Mouse (Mus musculus): Measurements from ENCODE around the gene Adamtsl1. TPM values are rescaled to one million over a fixed set of nuclear protein-coding genes. Genes with fewer than 3 reads are reported as not detected.

The Adamtsl1 gene
- polyA plus RNA-seq, 1 experiment from 2014 or later: 11.5 TPM

DNA sequence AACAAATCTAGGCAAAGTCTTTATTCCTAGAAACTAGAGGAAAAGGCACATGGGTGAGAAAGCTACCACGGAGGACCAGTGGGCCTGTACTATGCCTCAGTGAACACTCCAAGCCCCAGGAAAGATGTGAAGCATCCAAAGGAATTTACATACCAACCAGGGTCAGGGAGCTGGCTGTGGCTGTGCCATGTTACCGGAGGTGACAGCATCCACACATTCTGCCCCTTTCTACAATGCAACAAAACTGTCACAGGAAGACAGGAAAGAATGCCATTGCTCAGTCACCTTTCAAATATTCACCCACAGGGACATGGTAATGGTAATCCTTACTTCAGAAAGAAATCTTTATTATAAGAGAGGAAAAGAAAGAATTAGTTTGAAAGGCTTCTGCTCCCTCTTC, 859.2 kb downstream of the Adamtsl1 start:
- H3K4me3 ChIP-seq (replicated peaks; ENCODE audit: low read length): no peak overlapping the region
- H3K9me3 ChIP-seq (ENCODE audit: control insufficient read depth, low read length): no peaks in the 10 kb centered on the region
- H3K27ac ChIP-seq: no peak overlapping the region
- 68% methylated on average over 2 of the region's 2 CpGs for WGBS
- no peak overlapping the region for H3K9ac ChIP-seq
- ATAC-seq (ENCODE audit: low FRiP score) (no peak), DNase-seq (ENCODE audit: low spot score) (no peak)
- H3K4me2 ChIP-seq (replicated peaks): no peak overlapping the region
- no peaks in the 10 kb centered on the region for H3K4me1 ChIP-seq (replicated peaks; ENCODE audit: control insufficient read depth, insufficient read depth, low read length)
- no peaks in the 10 kb centered on the region for H3K36me3 ChIP-seq (replicated peaks; ENCODE audit: control insufficient read depth, insufficient read depth)
- no peaks in the 10 kb centered on the region for H3K27me3 ChIP-seq (ENCODE audit: control insufficient read depth, insufficient read depth, low read length)

GRCm38 (mm10) chr4:86383124-86383523, 869.2 kb downstream of the Adamtsl1 start:
- Histone ChIP-seq H3K4me3 (replicated peaks; ENCODE audit: low read length) (no peak overlapping the region), H3K36me3 (replicated peaks; ENCODE audit: control insufficient read depth, insufficient read depth) (no peaks in the 10 kb centered on the region)
- 82% methylated on average over 2 of the region's 2 CpGs for WGBS

DNA sequence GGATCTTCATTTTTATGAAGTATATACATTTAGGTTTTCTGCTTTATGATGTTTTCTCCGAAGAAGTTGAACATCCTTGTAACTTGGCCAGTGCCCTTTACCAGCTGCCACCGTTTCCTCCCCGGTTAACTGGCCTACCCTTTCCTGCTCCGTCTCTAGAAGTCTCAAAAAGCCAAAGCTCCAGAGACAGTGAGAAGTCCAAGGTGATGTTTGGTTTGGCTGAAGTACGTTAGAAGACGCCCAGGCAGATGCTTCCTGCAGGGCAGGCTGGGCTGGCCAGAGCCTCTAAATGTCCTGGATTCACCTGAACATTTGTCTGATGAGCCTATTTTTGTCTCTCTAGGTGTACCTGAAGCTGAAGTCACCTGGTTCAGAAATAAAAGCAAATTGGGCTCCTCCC, 871.1 kb downstream of the Adamtsl1 start:
- H3K9ac ChIP-seq: no peak overlapping the region
- no peak overlapping the region for H3K4me3 ChIP-seq (replicated peaks; ENCODE audit: low read length)
- no peaks in the 10 kb centered on the region for H3K4me1 ChIP-seq (replicated peaks; ENCODE audit: control insufficient read depth, insufficient read depth, low read length)
- WGBS: 94% methylated on average over 6 of the region's 6 CpGs
- H3K9me3 ChIP-seq (ENCODE audit: control insufficient read depth, low read length): no peaks in the 10 kb centered on the region
- no peaks in the 10 kb centered on the region for H3K36me3 ChIP-seq (replicated peaks; ENCODE audit: control insufficient read depth, insufficient read depth)
- H3K4me2 ChIP-seq (replicated peaks): no peak overlapping the region
- no peak for ATAC-seq (ENCODE audit: low FRiP score)
- DNase-seq (ENCODE audit: low spot score): no peak
- H3K27ac ChIP-seq: no peak overlapping the region
- no peaks in the 10 kb centered on the region for H3K27me3 ChIP-seq (ENCODE audit: control insufficient read depth, insufficient read depth, low read length)

More at GRCm38 (mm10) chr4:86383124-86383523, 869.2 kb downstream of the Adamtsl1 start:
- Histone ChIP-seq H3K27me3 (ENCODE audit: control insufficient read depth, insufficient read depth, low read length) (no peaks in the 10 kb centered on the region), H3K9ac (no peak overlapping the region), H3K4me1 (replicated peaks; ENCODE audit: control insufficient read depth, insufficient read depth, low read length) (no peaks in the 10 kb centered on the region), H3K4me2 (replicated peaks) (no peak overlapping the region), H3K9me3 (ENCODE audit: control insufficient read depth, low read length) (no peaks in the 10 kb centered on the region), H3K27ac (no peak overlapping the region)
- DNase-seq (ENCODE audit: low spot score) (no peak), ATAC-seq (ENCODE audit: low FRiP score) (no peak)

DNA sequence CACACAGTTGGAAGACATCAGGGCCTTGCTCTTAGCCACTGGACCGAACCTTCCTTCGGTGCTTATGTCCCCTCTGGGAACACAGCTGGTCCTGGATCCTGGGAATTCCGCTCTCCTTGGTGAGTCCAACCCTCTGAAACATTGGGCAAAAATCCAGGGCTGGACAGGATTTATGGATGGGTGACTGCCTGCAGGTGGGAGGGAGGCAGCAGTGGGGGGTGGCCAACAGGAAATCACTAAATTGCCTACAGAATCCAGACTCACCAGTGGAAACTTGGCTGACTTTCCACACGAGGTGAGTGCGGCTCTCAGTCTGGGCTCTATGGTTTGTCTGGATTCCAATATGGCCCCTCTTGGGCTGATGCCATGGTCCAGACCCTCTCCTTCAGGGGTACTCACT, 874.5 kb downstream of the Adamtsl1 start:
- Histone ChIP-seq H3K9ac (no peak overlapping the region), H3K4me1 (replicated peaks; ENCODE audit: control insufficient read depth, insufficient read depth, low read length) (no peaks in the 10 kb centered on the region), H3K9me3 (ENCODE audit: control insufficient read depth, low read length) (no peaks in the 10 kb centered on the region), H3K27me3 (ENCODE audit: control insufficient read depth, insufficient read depth, low read length) (no peaks in the 10 kb centered on the region), H3K4me2 (replicated peaks) (no peak overlapping the region), H3K27ac (no peak overlapping the region), H3K36me3 (replicated peaks; ENCODE audit: control insufficient read depth, insufficient read depth) (no peaks in the 10 kb centered on the region), H3K4me3 (replicated peaks; ENCODE audit: low read length) (no peak overlapping the region)
- DNase-seq (ENCODE audit: low spot score) (no peak), ATAC-seq (ENCODE audit: low FRiP score) (no peak)
- WGBS: 87% methylated on average over 5 of the region's 5 CpGs

DNA sequence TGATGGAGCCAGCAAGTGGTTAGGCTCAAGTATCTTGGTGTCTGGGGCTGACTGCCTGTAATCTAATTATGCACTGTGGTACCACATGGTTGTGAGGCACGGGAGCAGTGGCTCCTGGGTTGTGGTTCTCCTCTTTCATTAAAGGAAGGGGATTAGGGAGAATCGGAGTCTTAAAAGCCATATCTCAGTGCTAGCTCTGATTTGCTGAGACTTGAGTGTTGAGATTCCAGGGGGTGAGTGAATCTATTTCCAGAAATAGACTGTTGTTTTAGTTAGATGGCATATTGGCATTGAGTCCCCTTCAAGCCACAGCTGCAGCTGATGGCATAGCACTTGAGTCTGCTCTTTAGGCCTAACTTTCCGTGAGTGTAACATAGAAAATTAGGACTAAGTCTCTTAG, 877.2 kb downstream of the Adamtsl1 start:
- no peak for DNase-seq (ENCODE audit: low spot score)
- no peak overlapping the region for H3K9ac ChIP-seq
- H3K4me1 ChIP-seq (replicated peaks; ENCODE audit: control insufficient read depth, insufficient read depth, low read length): no peaks in the 10 kb centered on the region
- H3K4me3 ChIP-seq (replicated peaks; ENCODE audit: low read length): no peak overlapping the region
- H3K4me2 ChIP-seq (replicated peaks): no peak overlapping the region
- no peak for ATAC-seq (ENCODE audit: low FRiP score)
- no peaks in the 10 kb centered on the region for H3K27me3 ChIP-seq (ENCODE audit: control insufficient read depth, insufficient read depth, low read length)
- no peaks in the 10 kb centered on the region for H3K9me3 ChIP-seq (ENCODE audit: control insufficient read depth, low read length)
- no peak overlapping the region for H3K27ac ChIP-seq
- 77% methylated on average over 3 of the region's 3 CpGs for WGBS
- H3K36me3 ChIP-seq (replicated peaks; ENCODE audit: control insufficient read depth, insufficient read depth): no peaks in the 10 kb centered on the region

DNA sequence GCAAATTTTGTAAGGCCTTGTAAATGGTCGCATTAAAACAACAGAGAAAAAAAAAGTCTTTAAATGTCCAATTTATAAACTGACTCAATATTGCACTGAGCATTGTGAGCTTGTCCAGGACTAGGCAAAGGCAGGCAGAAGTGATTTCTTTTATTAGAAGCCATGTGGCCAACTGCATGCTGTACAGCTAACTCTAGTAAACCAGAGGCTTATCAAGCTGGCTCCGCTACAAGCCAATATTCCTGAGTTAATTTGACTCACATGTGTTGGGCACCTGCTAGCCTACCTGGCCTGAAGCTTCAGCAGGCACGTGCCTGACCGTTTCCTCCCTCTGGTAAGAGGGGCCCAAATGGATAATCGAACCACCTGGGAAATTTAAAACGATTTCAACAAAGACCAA, 881.7 kb downstream of the Adamtsl1 start:
- Histone ChIP-seq H3K4me2 (replicated peaks) (no peak overlapping the region), H3K9me3 (ENCODE audit: control insufficient read depth, low read length) (no peaks in the 10 kb centered on the region), H3K27me3 (ENCODE audit: control insufficient read depth, insufficient read depth, low read length) (no peaks in the 10 kb centered on the region), H3K4me3 (replicated peaks; ENCODE audit: low read length) (no peak overlapping the region), H3K4me1 (replicated peaks; ENCODE audit: control insufficient read depth, insufficient read depth, low read length) (no peaks in the 10 kb centered on the region), H3K36me3 (replicated peaks; ENCODE audit: control insufficient read depth, insufficient read depth) (no peaks in the 10 kb centered on the region), H3K9ac (no peak overlapping the region), H3K27ac (no peak overlapping the region)
- WGBS: 70% methylated on average over 6 of the region's 6 CpGs
- DNase-seq (ENCODE audit: low spot score): no peak
- ATAC-seq (ENCODE audit: low FRiP score): peak; percentile 53; the same call in 1 of the 2 replicates

DNA sequence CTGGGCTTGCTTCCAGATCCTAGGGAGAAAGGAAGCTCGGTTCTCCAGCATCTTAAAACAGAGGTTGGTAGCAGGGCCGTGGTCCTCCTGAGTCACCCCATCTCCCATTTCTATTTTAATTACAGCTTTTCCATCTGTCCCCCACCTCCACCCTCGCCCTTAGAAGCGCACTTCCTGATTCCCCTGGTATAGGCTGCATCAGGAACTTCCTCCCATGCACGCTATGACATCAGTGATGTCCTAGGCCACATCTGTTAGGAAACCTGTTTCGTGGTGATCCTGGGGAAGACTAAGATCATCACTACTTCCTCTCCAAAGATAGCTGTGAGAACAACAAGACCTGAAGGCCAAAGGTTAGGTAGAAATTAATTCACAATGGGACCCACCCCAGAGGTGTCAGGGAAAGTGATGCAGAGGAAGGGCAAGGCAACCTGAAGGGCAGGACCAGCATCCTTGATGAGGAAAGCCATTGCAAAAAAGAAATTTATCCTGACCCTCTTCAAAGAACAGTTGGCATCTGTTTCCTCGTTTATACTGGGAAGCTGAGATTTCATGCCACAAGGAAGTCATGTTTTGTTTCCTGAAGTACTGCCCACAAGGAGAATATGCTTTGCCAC, 882.8 kb downstream of the Adamtsl1 start:
- Histone ChIP-seq H3K4me1 (replicated peaks; ENCODE audit: control insufficient read depth, insufficient read depth, low read length) (no peaks in the 10 kb centered on the region), H3K27ac (no peak overlapping the region), H3K9me3 (ENCODE audit: control insufficient read depth, low read length) (no peaks in the 10 kb centered on the region), H3K4me2 (replicated peaks) (no peak overlapping the region), H3K9ac (no peak overlapping the region), H3K36me3 (replicated peaks; ENCODE audit: control insufficient read depth, insufficient read depth) (no peaks in the 10 kb centered on the region), H3K4me3 (replicated peaks; ENCODE audit: low read length) (no peak overlapping the region), H3K27me3 (ENCODE audit: control insufficient read depth, insufficient read depth, low read length) (no peaks in the 10 kb centered on the region)
- ATAC-seq (ENCODE audit: low FRiP score) (no peak), DNase-seq (ENCODE audit: low spot score) (no peak)
- WGBS: 83% methylated on average over 7 of the region's 7 CpGs

GRCm38 (mm10) chr4:86397470-86397869, 883.5 kb downstream of the Adamtsl1 start:
- Histone ChIP-seq H3K4me1 (replicated peaks; ENCODE audit: control insufficient read depth, insufficient read depth, low read length) (no peaks in the 10 kb centered on the region), H3K9ac (no peak overlapping the region), H3K9me3 (ENCODE audit: control insufficient read depth, low read length) (no peaks in the 10 kb centered on the region), H3K4me2 (replicated peaks) (no peak overlapping the region), H3K4me3 (replicated peaks; ENCODE audit: low read length) (no peak overlapping the region), H3K27me3 (ENCODE audit: control insufficient read depth, insufficient read depth, low read length) (no peaks in the 10 kb centered on the region), H3K36me3 (replicated peaks; ENCODE audit: control insufficient read depth, insufficient read depth) (no peaks in the 10 kb centered on the region), H3K27ac (no peak overlapping the region)
- DNase-seq (ENCODE audit: low spot score) (no peak), ATAC-seq (ENCODE audit: low FRiP score) (no peak)
- 80% methylated on average over 2 of the region's 2 CpGs for WGBS

DNA sequence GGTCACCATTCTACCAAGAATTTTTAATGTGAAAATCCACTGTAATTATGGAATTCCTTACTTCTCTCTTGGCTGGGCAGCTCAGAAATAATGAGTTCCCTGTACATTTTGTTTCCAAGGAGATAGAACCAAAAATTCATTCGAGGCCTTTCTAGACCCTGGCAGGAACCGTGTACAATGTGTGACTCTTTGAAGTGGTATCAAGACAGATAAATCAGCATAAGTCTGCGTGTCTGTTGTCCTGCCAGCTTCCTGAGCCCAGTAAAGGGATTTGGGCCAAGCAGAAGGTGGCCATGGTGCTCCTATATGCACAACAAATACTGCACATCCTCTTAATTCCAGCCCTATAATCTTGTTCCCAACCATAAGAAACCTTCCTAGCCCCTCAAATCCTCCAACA, 887.1 kb downstream of the Adamtsl1 start:
- H3K27ac ChIP-seq: no peak overlapping the region
- H3K27me3 ChIP-seq (ENCODE audit: control insufficient read depth, insufficient read depth, low read length): no peaks in the 10 kb centered on the region
- no peak overlapping the region for H3K4me3 ChIP-seq (replicated peaks; ENCODE audit: low read length)
- H3K36me3 ChIP-seq (replicated peaks; ENCODE audit: control insufficient read depth, insufficient read depth): no peaks in the 10 kb centered on the region
- H3K9me3 ChIP-seq (ENCODE audit: control insufficient read depth, low read length): no peaks in the 10 kb centered on the region
- H3K9ac ChIP-seq: no peak overlapping the region
- 57% methylated on average over 3 of the region's 3 CpGs for WGBS
- H3K4me2 ChIP-seq (replicated peaks): no peak overlapping the region
- no peak for DNase-seq (ENCODE audit: low spot score)
- no peak for ATAC-seq (ENCODE audit: low FRiP score)
- no peaks in the 10 kb centered on the region for H3K4me1 ChIP-seq (replicated peaks; ENCODE audit: control insufficient read depth, insufficient read depth, low read length)

All from hindbrain, embryonic 14.5 days (tissue).